Mouse (Mus musculus) cerebellum, adult 11 months (tissue): Measurements from ENCODE around the gene Slc4a1.
"Not testable (repeated sequence)": the region's sequence is repeated elsewhere in the genome, so short reads cannot be mapped to it uniquely, and the experiment has no call there.

Experiments used
- DNase-seq: peaks from one replicate; pipeline ENCODE4 v3.0.0; 2022

The Slc4a1 gene

DNA sequence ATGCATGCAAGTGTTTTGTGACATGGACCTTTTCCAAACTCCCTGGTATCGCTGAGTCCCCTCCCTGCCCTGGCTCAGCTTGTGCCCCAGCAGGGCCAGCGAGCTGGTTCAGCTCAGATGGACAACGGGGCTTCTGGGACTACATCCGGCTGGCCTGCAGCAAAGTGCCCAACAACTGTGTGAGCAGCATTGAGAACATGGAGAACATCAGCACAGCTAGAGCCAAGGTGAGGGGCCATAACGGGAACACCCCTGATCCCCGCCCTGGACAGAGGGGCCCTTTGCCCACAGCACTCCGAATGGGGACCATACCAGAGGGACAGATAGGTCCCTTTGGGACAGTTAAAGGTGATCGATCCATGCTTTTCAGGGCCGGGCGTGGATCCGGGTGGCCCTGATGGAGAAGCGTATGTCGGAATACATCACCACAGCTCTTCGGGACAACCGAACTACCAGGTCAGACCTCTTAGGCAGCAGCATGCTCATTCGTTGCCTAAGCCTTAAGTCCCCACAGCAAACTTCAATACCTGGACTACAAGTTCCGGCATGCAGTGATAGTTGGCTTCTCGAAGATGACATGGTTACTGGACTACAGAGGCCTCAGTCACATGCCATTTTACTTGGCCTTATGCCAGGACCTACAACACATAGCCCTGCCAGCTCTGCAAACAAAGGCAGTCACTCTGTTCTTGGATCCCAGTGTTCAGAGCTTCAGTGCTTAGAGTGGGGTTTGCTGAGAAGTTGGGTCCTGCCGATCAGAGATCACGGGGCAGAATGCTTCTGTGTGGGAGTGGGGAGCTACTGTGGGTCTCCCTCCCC lies 32.2 kb upstream of the Slc4a1 start:
- DNase-seq: peak; percentile 64

DNA sequence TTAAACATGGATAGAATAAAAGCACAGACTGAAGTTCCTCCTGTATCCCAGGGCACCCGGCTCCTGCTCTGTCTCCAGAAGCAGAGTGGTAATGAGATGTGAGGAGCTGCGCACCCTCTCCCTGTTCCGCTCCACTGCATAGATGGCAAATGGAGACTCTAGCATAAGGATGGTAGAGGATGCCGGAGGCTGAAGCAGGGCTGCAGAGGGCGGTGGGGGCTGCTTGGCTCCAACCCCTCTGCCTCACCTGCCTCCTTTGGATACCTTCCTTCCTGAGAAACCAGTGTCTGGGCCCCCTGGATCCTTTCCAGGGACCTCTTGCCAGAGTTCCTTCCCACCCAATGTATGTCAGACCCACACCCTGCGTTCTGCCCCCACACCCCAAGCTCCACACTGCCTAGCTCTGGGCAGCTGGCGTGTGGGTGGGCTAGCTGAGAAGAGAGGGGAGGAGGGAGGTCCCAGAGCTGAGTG lies 30.7 kb upstream of the Slc4a1 start:
- no peak for DNase-seq

DNA sequence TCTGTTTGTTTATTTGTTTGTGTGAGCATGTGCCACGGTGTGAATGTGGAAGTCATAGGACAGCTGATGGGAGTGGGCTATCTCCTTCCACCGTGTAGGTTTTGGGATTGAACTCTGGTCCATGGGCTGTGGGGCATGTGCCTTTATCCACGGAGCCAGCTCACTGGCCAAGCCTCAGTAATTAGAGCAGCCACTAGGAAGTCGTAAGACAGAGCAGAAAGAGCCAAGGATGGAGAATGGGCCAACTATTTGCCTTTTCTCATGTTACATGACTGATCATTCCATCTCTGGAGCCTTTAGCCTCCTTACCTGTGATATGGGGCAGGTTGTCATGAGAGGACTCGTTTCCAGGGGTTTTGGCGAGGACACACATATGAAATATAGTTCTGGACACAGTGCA lies 30.3 kb upstream of the Slc4a1 start:
- DNase-seq: no peak

DNA sequence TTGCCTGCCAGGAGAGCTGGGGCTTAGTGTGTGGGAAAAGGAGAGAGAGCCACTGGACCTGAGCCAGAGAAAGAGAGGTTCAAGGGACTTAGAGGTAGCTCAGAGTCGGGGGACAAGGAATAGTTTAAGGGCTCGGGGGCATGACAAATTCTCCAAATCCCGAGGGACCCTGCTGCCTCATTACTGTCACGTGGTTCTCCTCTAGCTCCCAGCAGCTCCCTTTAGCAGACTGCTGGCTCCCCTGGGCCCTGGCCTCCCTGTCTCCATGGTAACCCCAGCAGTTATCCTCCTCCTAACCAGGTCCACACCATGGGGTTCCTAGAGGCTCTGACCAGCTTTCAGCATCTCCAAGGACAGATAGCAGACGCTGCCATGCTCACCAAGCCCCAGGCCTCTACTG lies 29.2 kb upstream of the Slc4a1 start:
- peak; percentile 55 for DNase-seq

DNA sequence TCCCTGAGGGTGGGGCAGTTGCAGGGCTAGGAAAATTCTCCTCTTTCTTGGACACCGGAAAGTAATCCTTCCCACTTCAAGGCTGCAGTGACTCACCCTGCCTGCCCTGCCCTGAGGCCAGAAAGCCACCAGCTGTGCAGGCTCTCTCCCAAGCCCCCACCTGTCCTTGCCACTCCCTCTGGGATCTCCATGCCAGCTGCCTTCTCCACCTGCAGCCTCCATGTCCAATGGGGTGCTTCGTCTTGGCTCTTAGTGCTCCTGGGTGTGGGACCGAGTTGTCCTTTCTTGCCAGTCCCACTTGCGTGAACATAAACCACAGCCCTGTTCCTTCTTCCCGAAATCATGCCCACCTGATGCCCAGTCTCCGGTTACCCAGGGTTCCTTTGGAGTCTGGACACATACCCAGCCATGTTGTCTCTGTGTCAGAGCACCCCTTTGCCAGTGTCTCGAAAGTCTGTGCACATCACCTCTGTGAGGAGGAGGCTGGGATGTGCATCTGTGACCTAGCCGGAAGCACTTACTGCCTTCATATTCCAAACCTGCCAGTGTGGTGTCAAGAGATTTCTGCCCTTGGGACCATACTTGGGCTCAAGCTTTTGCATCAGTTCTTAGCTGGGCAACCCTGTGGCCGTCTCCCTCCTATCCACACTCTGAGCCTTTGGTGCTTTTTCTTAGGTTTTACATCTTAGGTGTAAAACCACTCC lies 28.6 kb upstream of the Slc4a1 start:
- DNase-seq: peak; percentile 53

DNA sequence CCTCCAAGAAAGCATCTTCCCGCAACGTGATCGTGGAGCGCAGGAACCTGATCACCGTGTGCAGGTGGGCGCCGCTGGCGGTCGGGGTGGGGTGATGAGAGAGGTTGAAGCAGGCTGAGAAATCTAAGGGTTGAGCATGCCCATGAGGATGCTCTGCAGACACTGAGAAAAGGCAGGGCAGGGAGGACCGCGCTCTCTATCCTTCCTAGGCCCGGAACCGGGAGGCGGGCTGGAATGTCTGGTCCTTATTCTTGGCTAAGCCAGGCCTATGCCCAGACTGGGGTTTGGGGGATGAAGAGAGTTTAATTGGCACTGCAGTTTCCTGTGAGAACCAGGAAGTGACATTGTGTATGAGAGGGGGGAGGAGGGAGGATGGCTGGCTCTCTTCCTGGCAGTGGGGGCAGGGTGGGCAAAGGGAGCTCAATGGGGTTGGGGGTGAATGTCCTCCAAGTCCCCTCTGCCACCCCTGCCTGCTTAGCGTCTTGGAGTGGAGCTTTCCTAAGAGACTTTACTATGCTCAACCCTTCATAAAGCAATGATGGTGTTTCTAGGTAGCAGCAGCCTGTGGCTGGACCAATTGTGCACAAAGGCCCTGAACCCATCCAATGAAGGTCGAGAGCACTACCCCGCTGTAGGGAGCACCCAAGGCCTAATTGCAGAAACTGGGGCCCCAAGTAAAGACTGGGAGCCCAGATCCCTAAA lies 27.9 kb upstream of the Slc4a1 start:
- peak; percentile 66 for DNase-seq

DNA sequence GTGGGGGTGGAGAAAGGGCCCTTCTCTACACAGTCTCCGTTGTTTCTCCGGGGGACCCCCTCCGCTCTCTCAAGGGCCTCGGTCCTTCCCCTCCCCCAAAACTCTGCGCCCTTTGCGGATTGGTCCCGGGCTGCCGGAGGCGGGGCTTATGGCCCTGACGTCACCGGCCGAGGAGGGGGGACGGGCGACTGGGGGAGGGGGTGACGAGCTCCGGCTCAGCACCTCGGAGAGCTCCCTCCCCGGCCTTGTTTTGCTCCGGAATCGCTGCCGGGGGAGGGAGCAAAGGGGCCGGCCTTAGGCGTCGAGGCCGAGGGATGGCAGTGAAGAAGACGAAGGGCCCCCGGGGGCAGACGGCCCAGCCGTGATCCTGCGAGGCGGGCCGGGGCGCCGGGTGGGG lies 27.2 kb upstream of the Slc4a1 start, which contains the start of gene Rundc3a:
Rundc3a (plus strand) TSS at position 166 of the 397 bp plus-strand sequence.
- peak; percentile 98 for DNase-seq

DNA sequence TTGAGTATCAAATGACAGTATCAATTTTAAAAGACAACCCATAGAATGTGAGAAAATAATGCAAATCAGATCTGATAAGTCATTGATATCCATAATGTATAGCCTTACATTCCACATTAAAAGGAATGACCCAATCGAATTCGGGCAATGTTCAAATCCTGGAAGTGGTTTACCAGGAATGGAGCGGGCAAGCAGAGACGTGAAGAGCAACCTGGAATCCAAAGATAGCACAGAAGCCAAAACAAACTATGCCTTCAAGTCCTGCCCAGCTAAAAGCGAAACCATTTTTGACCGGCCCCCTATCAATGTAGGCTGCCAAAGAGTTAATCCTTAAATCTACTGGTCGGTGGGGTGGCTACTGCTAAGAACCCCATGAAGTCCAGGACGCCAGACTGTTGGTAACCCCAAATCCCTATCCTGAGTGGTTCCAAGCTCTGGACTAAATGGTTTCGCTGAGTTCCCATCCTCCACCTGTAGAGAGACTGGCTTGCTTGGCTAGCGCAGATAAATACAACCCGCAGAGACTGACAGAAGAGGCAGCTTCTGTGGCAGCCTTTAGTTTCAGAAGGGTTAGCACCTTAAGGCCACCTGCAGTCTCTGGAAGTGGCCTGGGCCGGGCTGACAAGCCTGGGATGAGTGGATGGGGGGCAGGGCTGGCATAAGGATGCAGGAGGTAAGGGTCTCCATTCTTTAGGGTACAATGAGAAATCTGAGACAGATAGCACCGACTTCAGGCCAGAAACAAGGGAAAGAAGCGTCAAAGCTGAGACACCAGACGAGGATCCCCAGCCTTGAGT lies 26.6 kb upstream of the Slc4a1 start:
- DNase-seq: no peak

DNA sequence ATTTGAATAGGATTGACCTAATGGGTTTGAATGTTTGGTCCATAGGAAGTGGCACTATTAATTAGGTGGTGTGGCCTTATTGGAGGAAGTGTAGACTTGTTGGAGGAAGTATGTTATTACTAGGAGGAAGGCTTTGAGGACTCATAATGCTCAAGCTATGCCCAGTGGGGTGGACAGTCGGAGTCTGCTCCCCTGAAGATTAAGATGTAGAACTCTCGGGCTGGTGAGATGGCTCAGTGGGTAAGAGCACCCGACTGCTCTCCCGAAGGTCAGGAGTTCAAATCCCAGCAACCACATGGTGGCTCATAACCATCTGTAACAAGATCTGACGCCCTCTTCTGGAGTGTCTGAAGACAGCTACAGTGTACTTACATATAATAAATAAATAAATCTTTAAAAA lies 23.4 kb upstream of the Slc4a1 start:
- not testable (repeated sequence) for DNase-seq

DNA sequence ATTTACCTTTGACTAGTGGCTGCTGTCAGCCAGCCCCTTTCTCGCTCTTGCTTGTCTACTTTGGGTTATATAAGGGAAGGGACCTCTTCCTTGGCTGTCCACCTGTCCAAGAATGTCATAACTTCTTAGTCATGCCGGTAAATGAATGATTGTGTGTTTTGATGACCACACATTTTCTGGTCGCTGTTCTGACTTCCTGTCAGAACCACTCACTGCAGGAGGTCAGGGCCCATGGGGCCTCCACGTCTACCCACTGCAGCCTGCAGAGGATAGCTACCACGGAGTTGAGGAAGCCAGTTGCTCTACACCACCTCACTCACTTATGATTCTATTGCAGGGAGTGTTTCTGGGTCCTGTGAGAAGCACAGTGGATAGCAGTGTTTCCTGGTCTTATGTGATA lies 20.1 kb upstream of the Slc4a1 start:
- DNase-seq: no peak

DNA sequence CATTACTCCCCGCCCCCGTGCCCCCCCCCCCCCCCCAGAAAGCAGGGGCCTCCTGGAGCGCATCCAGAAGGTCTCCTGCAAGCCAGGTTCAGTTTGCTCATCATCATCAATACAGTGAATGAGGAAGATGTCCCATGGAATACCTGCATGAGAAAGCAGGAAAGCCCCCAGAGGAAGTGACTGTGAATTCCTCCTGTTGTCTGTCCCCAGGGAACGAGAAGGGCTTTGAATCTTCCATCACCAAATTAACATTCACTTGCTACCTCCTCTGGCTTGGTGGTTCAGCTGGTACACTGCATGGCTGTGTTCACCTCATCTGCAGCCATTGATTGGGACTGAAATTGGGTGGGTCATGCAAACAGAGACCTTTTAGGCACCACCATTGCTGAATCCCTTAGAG lies 19.1 kb upstream of the Slc4a1 start:
- DNase-seq: no peak

DNA sequence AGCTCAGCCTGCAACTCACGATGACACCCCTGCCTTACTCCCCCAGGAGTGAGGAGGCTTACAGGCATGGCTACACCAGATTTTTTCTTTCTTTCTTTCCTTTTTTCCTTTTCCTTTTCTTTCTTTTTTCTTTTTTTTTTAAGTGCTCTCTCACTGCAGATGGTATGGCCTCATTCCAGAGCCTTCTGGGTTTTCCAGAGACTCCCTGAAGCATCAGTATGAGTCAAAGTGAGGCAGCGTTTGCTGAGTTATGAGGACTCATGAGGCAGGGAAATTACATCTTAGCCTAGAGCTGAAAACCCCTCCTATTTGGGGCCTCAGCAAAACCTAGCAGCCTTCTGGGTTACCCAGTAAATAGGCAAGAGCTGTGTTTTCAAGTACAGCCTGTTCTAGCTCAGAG lies 18.4 kb upstream of the Slc4a1 start:
- no peak for DNase-seq

DNA sequence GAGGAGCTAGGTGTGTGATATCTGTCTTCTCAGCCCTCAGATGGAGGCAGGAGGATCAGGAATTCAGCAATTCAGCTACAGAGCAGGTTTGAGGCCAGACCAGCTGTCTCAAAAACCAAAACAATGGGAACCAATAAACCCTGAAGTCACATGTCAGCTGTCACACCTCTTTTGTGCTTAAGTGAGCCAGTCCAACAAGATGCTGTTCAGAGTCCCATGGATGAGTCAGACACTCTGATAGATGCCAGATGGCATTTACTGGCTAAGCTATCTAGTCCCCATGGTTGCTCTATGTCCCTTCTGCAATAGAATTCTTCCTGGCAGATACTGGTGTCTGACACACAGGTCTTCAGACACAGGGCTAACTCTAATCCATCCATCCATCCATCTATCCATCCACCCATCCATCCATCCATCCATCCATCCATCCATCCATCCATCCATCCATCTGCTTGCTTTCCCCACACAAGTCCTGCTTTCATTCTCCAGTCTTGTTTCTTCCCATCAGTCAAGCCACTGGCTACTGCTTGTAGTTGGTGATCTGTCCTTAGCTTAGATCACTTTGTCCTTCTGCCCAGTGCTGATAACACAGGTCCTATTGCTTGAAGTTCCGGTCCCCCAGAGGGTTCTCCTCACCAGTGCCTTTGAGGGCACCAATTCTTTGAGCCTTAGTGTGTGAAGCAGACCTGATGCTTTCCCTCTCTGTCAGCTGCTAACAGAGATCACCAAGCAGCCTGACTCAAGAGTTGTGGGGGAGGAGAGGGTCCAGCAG lies 17.5 kb upstream of the Slc4a1 start:
- peak; percentile 37 for DNase-seq

DNA sequence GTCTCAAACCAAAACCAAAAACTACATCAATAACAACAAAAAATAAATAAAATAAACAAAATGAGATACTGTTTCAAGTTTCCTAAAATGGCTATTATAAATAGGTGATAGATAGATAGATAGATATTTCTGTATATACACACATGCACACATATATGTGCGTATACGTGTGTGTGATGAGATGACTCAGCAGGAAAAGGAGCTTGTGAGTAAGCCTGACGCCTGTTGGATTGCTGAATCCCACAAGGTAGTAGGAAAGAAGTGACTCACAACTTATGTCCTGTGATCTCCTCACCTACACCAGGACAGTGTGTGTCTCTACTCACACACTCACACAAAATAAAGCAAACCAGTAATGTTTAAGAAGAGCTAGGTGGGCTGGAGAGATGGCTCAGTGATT lies 16.8 kb upstream of the Slc4a1 start:
- no peak for DNase-seq

DNA sequence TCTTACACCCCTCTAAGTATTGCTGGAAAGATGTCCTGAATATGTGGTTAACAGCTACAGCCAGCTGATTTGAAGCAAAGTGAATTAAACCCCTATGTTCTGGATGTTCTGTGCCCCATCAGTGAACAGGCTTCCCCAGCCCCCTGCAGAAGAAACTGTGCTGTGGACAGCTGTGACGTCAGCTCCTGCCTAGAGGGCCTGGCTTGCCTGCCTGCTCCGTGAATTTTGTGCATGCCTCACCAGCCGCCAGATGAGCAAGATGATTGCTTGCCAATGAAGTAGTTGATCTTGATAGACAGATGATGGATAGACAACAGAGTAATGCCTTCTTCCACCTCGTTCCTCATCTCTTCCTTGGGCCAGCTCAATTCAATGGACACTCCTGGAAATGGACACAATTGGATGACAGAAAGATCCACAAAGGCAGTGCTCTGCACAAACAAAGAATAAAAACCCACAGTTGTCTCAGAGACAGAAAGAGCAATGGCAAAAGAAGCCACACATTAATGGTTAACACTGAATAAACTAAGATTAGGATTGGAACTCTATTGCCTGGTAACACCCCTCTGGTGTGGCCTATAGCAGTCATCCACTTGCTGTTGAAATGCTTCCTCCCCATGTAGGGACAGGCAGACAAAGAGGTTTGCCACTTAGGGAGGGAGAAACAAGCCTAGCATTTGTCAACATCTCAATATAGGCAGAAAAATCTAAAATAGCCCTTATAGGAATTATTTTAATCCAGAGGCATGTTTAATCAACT lies 15.5 kb upstream of the Slc4a1 start:
- no peak for DNase-seq

DNA sequence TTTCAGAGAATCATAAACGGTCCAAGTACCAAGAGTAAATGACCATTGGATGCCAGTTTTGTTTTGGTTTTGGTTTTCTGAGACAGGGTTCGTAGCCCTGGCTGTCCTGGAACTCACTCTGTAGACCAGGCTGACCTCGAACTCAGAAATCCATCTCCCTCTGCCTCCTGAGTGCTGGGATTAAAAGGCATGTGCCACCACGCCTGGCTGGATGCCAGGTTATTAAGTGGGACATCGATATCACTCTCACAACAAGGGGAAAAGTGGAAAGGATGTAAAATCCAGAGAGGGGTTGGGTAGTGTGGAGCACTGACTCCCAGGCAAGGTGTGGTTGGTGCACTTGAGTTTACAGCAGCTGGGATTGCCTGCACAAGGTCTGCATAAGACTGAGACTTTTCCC lies 14.1 kb upstream of the Slc4a1 start:
- no peak for DNase-seq

DNA sequence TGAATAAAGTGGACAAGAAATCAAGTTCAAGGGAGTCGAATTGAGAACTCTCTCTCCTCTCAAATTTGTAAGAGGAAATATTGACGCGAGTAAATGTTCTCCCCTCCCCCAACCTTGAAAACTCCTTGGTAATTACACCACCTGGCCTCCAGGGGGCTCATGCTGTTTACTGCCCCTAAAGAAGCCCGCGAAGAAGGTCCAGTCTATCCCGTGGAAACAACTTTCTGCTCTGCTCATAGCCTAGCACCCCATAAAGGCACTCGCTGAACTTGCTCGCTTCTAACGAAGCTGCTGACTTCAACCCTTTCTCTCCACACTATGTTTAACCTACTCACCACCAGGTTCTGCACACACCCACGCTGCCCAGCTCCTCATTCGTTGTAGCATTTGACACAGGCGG lies 11.2 kb upstream of the Slc4a1 start:
- DNase-seq: no peak

DNA sequence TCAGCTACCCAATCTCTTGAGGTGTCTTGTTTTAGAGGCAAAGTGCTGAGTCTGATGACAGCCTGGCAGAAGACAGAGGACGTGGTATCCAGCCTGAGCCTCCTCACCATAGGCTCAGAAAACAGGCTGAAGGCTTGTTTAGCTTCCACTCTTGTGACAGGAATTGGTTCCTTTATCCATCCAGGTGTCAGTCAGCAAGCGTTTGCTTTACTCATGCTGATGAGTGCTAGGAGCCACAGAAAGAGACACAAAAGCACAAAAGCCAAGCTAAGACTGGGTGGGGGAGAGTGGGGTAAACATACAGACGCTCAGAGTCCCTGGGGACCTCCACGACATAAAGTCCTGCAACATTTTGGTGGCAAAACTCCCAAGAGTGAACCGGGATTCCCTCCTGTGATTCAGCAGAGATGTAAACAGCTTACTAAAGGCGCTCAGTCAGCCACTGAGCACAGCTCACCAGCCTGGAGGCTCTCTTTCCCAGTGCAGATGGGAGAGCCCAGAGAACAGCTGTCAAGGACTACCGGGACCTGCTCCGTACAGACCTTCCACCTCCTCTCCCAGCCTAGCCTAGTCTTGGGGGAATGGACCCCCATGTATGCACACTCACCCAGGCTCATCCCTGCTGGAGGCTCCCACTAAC lies 10.3 kb upstream of the Slc4a1 start:
- DNase-seq: no peak

DNA sequence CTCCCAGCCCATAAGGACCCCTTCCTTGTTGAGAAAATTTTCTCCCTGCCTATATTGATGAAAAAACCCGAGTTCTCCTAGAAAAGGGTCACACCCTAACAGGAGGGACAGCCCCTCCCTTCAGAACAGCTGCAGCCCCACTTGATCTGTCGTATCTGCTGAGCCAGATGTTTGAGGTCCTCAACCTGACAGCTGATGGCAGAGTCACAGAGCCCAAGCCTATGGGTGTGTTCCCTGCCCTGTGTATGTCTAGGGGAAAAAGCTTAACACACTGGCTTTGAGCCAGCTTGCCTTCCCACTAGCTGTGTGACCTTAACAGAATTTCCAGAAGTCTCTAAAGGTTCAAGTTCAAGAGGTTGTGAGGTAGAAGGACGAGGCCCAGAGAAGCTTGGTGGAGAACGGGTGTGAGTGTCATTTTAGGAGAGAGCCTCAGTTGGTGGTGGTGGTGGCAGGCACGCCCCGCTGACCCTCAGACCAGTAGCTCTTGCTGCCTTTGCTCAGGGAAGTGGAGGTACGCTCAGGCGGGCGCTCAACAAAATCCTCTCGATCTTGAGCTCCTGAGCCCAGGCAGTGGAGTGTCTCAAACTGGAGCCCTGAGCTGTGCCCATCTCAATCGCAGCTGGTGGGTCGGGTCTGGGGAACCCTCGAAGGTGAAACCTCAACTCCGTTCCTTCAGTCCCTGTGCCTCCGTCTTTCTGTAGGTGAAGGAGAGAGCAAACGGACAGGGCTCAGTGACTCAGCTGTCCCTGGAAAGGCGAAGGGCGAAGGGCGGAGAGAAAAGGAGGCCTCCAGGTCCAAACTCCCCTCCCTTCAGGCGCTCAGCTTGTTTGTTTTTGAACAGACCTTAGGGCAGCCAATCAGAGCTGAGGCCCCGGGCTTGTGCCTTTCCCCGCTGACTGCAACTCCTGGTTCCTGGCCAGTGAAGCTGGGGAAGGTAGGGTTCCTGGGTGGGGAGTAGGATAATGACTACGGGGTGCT lies 9.5 kb upstream of the Slc4a1 start:
- peak; percentile 71 for DNase-seq
